Mouse (Mus musculus) limb, embryonic 13.5 days (tissue): Measurements from ENCODE around the gene Eif3g. TPM values are rescaled to one million over a fixed set of nuclear protein-coding genes. Genes with fewer than 3 reads are reported as not detected.
A peak's percentile ranks its signal among the peaks of the same experiment; 100 is the strongest.

ENCODE experiments used
- ATAC-seq: fragments of 200-750 bp; cut with Nextera tagmentation; 2 replicates; pipeline ENCODE4 v1.8.0; 2017; ENCODE audit warnings: low read depth, moderate number of reproducible peaks, moderate TSS enrichment; ENCODE audit not compliant: low FRiP score
- H3K27ac ChIP-seq: fragments of 300-500 bp; sonication (generic); 2 replicates; pipeline ENCODE4 v1.5.1; 2015; ENCODE audit warnings: inconsistent platforms, mild to moderate bottlenecking, moderate library complexity
- H3K27me3 ChIP-seq: fragments of 300-500 bp; sonication (generic); 2 replicates; pipeline ENCODE4 v1.6.1; 2015; ENCODE audit warnings: mild to moderate bottlenecking, inconsistent platforms
- H3K36me3 ChIP-seq: fragments of 300-500 bp; sonication (generic); 2 replicates; pipeline ENCODE4 v1.6.1; 2015; ENCODE audit warnings: inconsistent platforms, mild to moderate bottlenecking, moderate library complexity
- H3K4me1 ChIP-seq: fragments of 300-500 bp; sonication (generic); 2 replicates; pipeline ENCODE4 v1.6.1; 2015; ENCODE audit warnings: inconsistent platforms
- H3K4me2 ChIP-seq: fragments of 300-500 bp; sonication (generic); replicated peaks from 2 replicates; pipeline ENCODE4 v1.6.1; 2015; ENCODE audit warnings: inconsistent platforms, mild to moderate bottlenecking, moderate library complexity
- H3K4me3 ChIP-seq: fragments of 300-500 bp; sonication (generic); 2 replicates; pipeline ENCODE4 v1.5.1; 2015; ENCODE audit warnings: moderate library complexity, mild to moderate bottlenecking, inconsistent platforms
- H3K9ac ChIP-seq: fragments of 300-500 bp; sonication (generic); 2 replicates; pipeline ENCODE4 v1.6.1; 2015; ENCODE audit warnings: mild to moderate bottlenecking, inconsistent platforms
- H3K9me3 ChIP-seq: fragments of 300-500 bp; sonication (generic); 2 replicates; pipeline ENCODE4 v1.6.1; 2016; ENCODE audit warnings: inconsistent platforms
- WGBS: fragments of 180-500 bp; shearing (Covaris S2); methylation state at CpG from one replicate; pipeline ENCODE4 v1.1.7; 2015; 5-methylcytosine and 5-hydroxymethylcytosine counted together
- polyA plus RNA-seq: library from polyadenylated mRNA; unstranded; fragments of >200 nt; fragmentation: Nextera tagmentation; extraction: Ambion mirVana; gene quantifications from 2 replicates; pipeline ENCODE4 v1.2.1, GENCODE M21; 2015

Gene Eif3g
- polyA plus RNA-seq, 1 experiment from 2014 or later, result 329 TPM

- Histone ChIP-seq H3K4me2 (no peak overlapping the region), H3K4me3 (no peak overlapping the region), H3K36me3 (peaks cover 69% of the 10 kb centered on the region), H3K9ac (no peak overlapping the region), H3K27me3 (no peaks in the 10 kb centered on the region), H3K4me1 (peaks cover 21% of the 10 kb centered on the region), H3K27ac (no peak overlapping the region), H3K9me3 (no peaks in the 10 kb centered on the region)
- WGBS, result 93% methylated on average over 9 of the region's 9 CpGs
- no peak for ATAC-seq
Measured at GRCm38 (mm10) chr9:20895382-20895781, 3.0 kb downstream of the Eif3g start.

GRCm38 (mm10) chr9:20894629-20895028 lies 3.8 kb downstream of the Eif3g start:
- H3K36me3 ChIP-seq, result peaks cover 77% of the 10 kb centered on the region
- H3K27me3 ChIP-seq, result no peaks in the 10 kb centered on the region
- no peak for ATAC-seq
- H3K4me1 ChIP-seq, result peaks cover 24% of the 10 kb centered on the region
- H3K4me2 ChIP-seq, result no peak overlapping the region
- no peak overlapping the region for H3K27ac ChIP-seq
- 93% methylated on average over 15 of the region's 15 CpGs for WGBS
- H3K9ac ChIP-seq, result no peak overlapping the region
- no peak overlapping the region for H3K4me3 ChIP-seq
- H3K9me3 ChIP-seq, result no peaks in the 10 kb centered on the region

GRCm38 (mm10) chr9:20893590-20894343 lies 4.7 kb downstream of the Eif3g start:
- H3K36me3 ChIP-seq, result peaks cover 81% of the 10 kb centered on the region
- no peak overlapping the region for H3K4me2 ChIP-seq
- ATAC-seq, result no peak
- peaks cover 27% of the 10 kb centered on the region for H3K4me1 ChIP-seq
- no peak overlapping the region for H3K9ac ChIP-seq
- H3K4me3 ChIP-seq, result no peak overlapping the region
- 86% methylated on average over 13 of the region's 13 CpGs for WGBS
- no peak overlapping the region for H3K27ac ChIP-seq
- H3K9me3 ChIP-seq, result no peaks in the 10 kb centered on the region
- H3K27me3 ChIP-seq, result no peaks in the 10 kb centered on the region

- Histone ChIP-seq H3K9me3 (no peaks in the 10 kb centered on the region), H3K4me3 (no peak overlapping the region), H3K27ac (peak overlapping the region; percentile 15; the same call in 1 of the 2 replicates), H3K27me3 (no peaks in the 10 kb centered on the region), H3K4me1 (peaks cover 26% of the 10 kb centered on the region), H3K9ac (no peak overlapping the region), H3K36me3 (peaks cover 81% of the 10 kb centered on the region), H3K4me2 (no peak overlapping the region)
- no peak for ATAC-seq
- WGBS, result 59% methylated on average over 5 of the region's 5 CpGs
Measured at GRCm38 (mm10) chr9:20893069-20893468, 5.4 kb downstream of the Eif3g start.

GRCm38 (mm10) chr9:20892104-20892653 lies 6.2 kb downstream of the Eif3g start:
- Histone ChIP-seq H3K4me1 (peaks cover 18% of the 10 kb centered on the region), H3K27ac (no peak overlapping the region), H3K4me2 (no peak overlapping the region), H3K9ac (no peak overlapping the region), H3K4me3 (no peak overlapping the region), H3K27me3 (no peaks in the 10 kb centered on the region), H3K36me3 (peaks cover 80% of the 10 kb centered on the region), H3K9me3 (no peaks in the 10 kb centered on the region)
- ATAC-seq, result no peak
- WGBS, result 66% methylated on average over 5 of the region's 5 CpGs

- H3K4me2 ChIP-seq, result no peak overlapping the region
- 75% methylated on average over 26 of the region's 26 CpGs for WGBS
- no peaks in the 10 kb centered on the region for H3K27me3 ChIP-seq
- no peak for ATAC-seq
- no peak overlapping the region for H3K27ac ChIP-seq
- no peaks in the 10 kb centered on the region for H3K9me3 ChIP-seq
- peaks cover 12% of the 10 kb centered on the region for H3K4me1 ChIP-seq
- peaks cover 73% of the 10 kb centered on the region for H3K36me3 ChIP-seq
- H3K4me3 ChIP-seq, result no peak overlapping the region
- no peak overlapping the region for H3K9ac ChIP-seq
Measured at GRCm38 (mm10) chr9:20891339-20892103, 6.9 kb downstream of the Eif3g start.

GRCm38 (mm10) chr9:20890411-20890810 lies 8.0 kb downstream of the Eif3g start:
- Histone ChIP-seq H3K4me2 (no peak overlapping the region), H3K36me3 (peaks cover 62% of the 10 kb centered on the region), H3K27me3 (no peaks in the 10 kb centered on the region), H3K4me1 (peaks cover 9% of the 10 kb centered on the region), H3K9me3 (no peaks in the 10 kb centered on the region), H3K4me3 (no peak overlapping the region), H3K27ac (no peak overlapping the region), H3K9ac (no peak overlapping the region)
- no peak for ATAC-seq
- WGBS, result 87% methylated on average over 5 of the region's 5 CpGs

GRCm38 (mm10) chr9:20889185-20890141 lies 9.0 kb downstream of the Eif3g start:
- Histone ChIP-seq H3K9me3 (no peaks in the 10 kb centered on the region), H3K36me3 (peaks cover 53% of the 10 kb centered on the region), H3K4me2 (peak overlapping the region; percentile 88), H3K4me3 (peak overlapping the region; percentile 97), H3K9ac (peak overlapping the region; percentile 51), H3K27ac (no peak overlapping the region; the same call in 1 of the 2 replicates), H3K27me3 (no peaks in the 10 kb centered on the region), H3K4me1 (peaks cover 9% of the 10 kb centered on the region)
- no peak for ATAC-seq
- WGBS, result 80% methylated on average over 29 of the region's 29 CpGs

GRCm38 (mm10) chr9:20888386-20888765 lies 10.0 kb downstream of the Eif3g start:
- Histone ChIP-seq H3K4me1 (peaks cover 9% of the 10 kb centered on the region), H3K27me3 (no peaks in the 10 kb centered on the region), H3K27ac (peak overlapping the region; percentile 94; the same call in 1 of the 2 replicates), H3K9ac (peak overlapping the region; percentile 95), H3K4me3 (peak overlapping the region; percentile 97), H3K9me3 (no peaks in the 10 kb centered on the region), H3K36me3 (peaks cover 42% of the 10 kb centered on the region), H3K4me2 (peak overlapping the region; percentile 88)
- ATAC-seq, result no peak; the same call in none of the 2 replicates
- under 1% methylated on average over 30 of the region's 30 CpGs for WGBS

GRCm38 (mm10) chr9:20887704-20888385 lies 10.6 kb downstream of the Eif3g start, which contains the start of gene Ppan:
Gene Ppan (plus strand): TSS chr9:20888175.
- no peaks in the 10 kb centered on the region for H3K27me3 ChIP-seq
- peaks cover 9% of the 10 kb centered on the region for H3K4me1 ChIP-seq
- ATAC-seq, result peak; percentile 94
- H3K27ac ChIP-seq, result peak within 1 kb of the TSS; percentile 94
- H3K36me3 ChIP-seq, result peaks cover 36% of the 10 kb centered on the region
- no peaks in the 10 kb centered on the region for H3K9me3 ChIP-seq
- H3K4me3 ChIP-seq, result peak within 1 kb of the TSS; percentile 97
- peak within 1 kb of the TSS; percentile 88 for H3K4me2 ChIP-seq
- H3K9ac ChIP-seq, result peak within 1 kb of the TSS; percentile 95
- under 1% methylated on average over 43 of the region's 43 CpGs for WGBS

GRCm38 (mm10) chr9:20887191-20887590 lies 11.2 kb downstream of the Eif3g start:
- Histone ChIP-seq H3K4me2 (peak overlapping the region; percentile 88), H3K4me3 (no peak overlapping the region), H3K27ac (peak overlapping the region; percentile 94; the same call in 1 of the 2 replicates), H3K9ac (no peak overlapping the region), H3K9me3 (no peaks in the 10 kb centered on the region), H3K36me3 (peaks cover 30% of the 10 kb centered on the region), H3K4me1 (peaks cover 9% of the 10 kb centered on the region), H3K27me3 (no peaks in the 10 kb centered on the region)
- 89% methylated on average over 6 of the region's 6 CpGs for WGBS
- ATAC-seq, result no peak
